Mouse (Mus musculus) stomach, postnatal 0 days (tissue): ENCODE measurements around the gene Ubash3b.

Source experiments
- CTCF ChIP-seq: IDR thresholded peaks from 2 replicates; pipeline ENCODE4 v1.5.1; 2016; ENCODE audit warnings: antibody characterized with exemption, low read depth, mild to moderate bottlenecking, moderate library complexity
- EP300 ChIP-seq: optimal IDR thresholded peaks from 2 replicates; pipeline ENCODE3; 2016; ENCODE audit warnings: antibody characterized with exemption

GRCm38 (mm10) chr9:41147203-41147842, 14.2 kb downstream of the Ubash3b start:
- TF ChIP-seq EP300 (no peak), CTCF (no peak)
